Mouse (Mus musculus) forebrain, embryonic 15.5 days (tissue): ENCODE measurements at regions not wholly inside any gene's neighbourhood (a gene's known extent, or its start where the extent isn't known, plus 50 kb on each side); places are given as distances from the start of the nearest gene placed in this dataset.

Source experiments
- ATAC-seq: fragments of 200-750 bp; cut with Nextera tagmentation; replicated peaks from 2 replicates; pipeline ENCODE4 v1.8.0; 2017; ENCODE audit warnings: mild to moderate bottlenecking, moderate TSS enrichment, moderate library complexity
- H3K27ac ChIP-seq: fragments of 300-500 bp; sonication (generic); replicated peaks from 2 replicates; pipeline ENCODE4 v1.5.1; 2015; ENCODE audit warnings: mild to moderate bottlenecking, inconsistent platforms
- H3K27me3 ChIP-seq: fragments of 300-500 bp; sonication (generic); 2 replicates; pipeline ENCODE4 v1.6.1; 2015; ENCODE audit warnings: inconsistent platforms
- H3K36me3 ChIP-seq: fragments of 300-500 bp; sonication (generic); 2 replicates; pipeline ENCODE4 v1.6.1; 2015; ENCODE audit warnings: mild to moderate bottlenecking, inconsistent platforms
- H3K4me1 ChIP-seq: fragments of 300-500 bp; sonication (generic); 2 replicates; pipeline ENCODE4 v1.6.1; 2015; ENCODE audit warnings: inconsistent platforms
- H3K4me2 ChIP-seq: fragments of 300-500 bp; sonication (generic); replicated peaks from 2 replicates; pipeline ENCODE4 v1.6.1; 2015; ENCODE audit warnings: mild to moderate bottlenecking, inconsistent platforms
- H3K4me3 ChIP-seq: fragments of 300-500 bp; sonication (generic); 2 replicates; pipeline ENCODE4 v1.5.1; 2015; ENCODE audit warnings: mild to moderate bottlenecking, inconsistent platforms
- H3K9ac ChIP-seq: fragments of 300-500 bp; sonication (generic); replicated peaks from 2 replicates; pipeline ENCODE4 v1.6.1; 2015; ENCODE audit warnings: mild to moderate bottlenecking, inconsistent platforms
- H3K9me3 ChIP-seq: fragments of 300-500 bp; sonication (generic); 2 replicates; pipeline ENCODE4 v1.6.1; 2016; ENCODE audit warnings: inconsistent platforms
- WGBS: fragments of 180-500 bp; shearing (Covaris S2); methylation state at CpG from one replicate; pipeline ENCODE4 v1.1.7; 2015; ENCODE audit warnings: mixed read lengths; 5-methylcytosine and 5-hydroxymethylcytosine counted together

GRCm38 (mm10) chr10:104489301-104489700 lies 295.5 kb downstream of the Gm4340 start:
- Histone ChIP-seq H3K27me3 (no peaks in the 10 kb centered on the region), H3K9me3 (no peaks in the 10 kb centered on the region), H3K4me3 (no peak overlapping the region), H3K36me3 (no peaks in the 10 kb centered on the region), H3K27ac (no peak overlapping the region), H3K9ac (no peak overlapping the region), H3K4me2 (no peak overlapping the region), H3K4me1 (no peaks in the 10 kb centered on the region)
- WGBS = 70% methylated on average over 4 of the region's 4 CpGs
- no peak for ATAC-seq

DNA sequence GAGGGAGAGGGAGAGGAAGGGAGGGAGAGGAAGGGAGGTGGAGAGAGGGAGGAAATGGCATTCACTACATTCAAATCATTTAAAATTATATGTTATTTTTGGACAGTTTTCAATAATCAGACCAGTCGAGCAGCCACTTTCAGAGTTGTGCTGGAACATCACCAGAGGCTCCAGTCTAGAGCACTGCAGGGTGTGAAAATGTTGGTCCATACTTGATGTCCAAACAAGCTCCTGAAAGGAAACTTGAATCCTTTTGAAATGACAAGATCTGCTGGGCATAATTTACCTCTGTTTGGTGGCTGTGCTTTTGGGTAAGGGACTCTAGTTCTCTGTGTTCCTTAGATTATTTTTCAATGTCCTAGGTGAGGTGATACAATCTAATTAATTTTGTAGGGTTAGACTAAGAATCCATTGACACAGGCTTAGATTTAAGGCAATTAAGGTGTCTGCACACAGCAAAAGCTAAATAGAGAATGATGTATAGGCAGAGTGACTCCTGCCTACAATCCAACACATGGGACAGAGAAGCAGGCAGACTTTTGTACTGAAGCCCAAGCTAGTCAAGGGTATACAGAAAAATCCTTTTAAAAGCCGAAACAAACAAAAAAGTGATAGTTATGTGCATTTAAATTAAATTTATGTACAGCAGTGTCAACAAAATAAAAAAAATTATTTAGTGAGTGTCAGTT lies 297.2 kb downstream of the Gm4340 start:
- Histone ChIP-seq H3K4me2 (no peak overlapping the region), H3K27ac (no peak overlapping the region), H3K4me3 (no peak overlapping the region), H3K27me3 (no peaks in the 10 kb centered on the region), H3K9me3 (no peaks in the 10 kb centered on the region), H3K36me3 (no peaks in the 10 kb centered on the region), H3K9ac (no peak overlapping the region), H3K4me1 (no peaks in the 10 kb centered on the region)
- 70% methylated on average over 2 of the region's 2 CpGs for WGBS
- no peak for ATAC-seq
